Mouse (Mus musculus) E14TG2a.4 (cell line): ENCODE results near the gene Stx18.

ENCODE experiments used
- H3K27me3 ChIP-seq: 2 replicates; pipeline ENCODE4 v1.6.1; 2014; ENCODE audit warnings: low read length, control low read depth; ENCODE audit not compliant: insufficient read depth
- H3K36me3 ChIP-seq: 2 replicates; pipeline ENCODE4 v1.6.1; 2014; ENCODE audit warnings: low read length, control low read depth; ENCODE audit not compliant: insufficient read depth
- H3K4me1 ChIP-seq: replicated peaks from 2 replicates; pipeline ENCODE4 v1.6.1; 2014; ENCODE audit warnings: low read depth, low read length, control low read depth
- H3K4me3 ChIP-seq: replicated peaks from 2 replicates; pipeline ENCODE4 v1.5.1; 2014; ENCODE audit warnings: mild to moderate bottlenecking, low read length
- H3K9me3 ChIP-seq: 2 replicates; pipeline ENCODE4 v1.6.1; 2014; ENCODE audit warnings: low read length, control low read depth
- CTCF ChIP-seq: conservative IDR thresholded peaks from 2 replicates; pipeline ENCODE4 v1.5.1; 2014; ENCODE audit warnings: low read length
- NANOG ChIP-seq: IDR thresholded peaks from 2 replicates; pipeline ENCODE4 v1.6.1; 2014; ENCODE audit warnings: borderline replicate concordance, low read length, mixed read lengths
- POU5F1 ChIP-seq: IDR thresholded peaks from 2 replicates; pipeline ENCODE4 v1.6.1; 2014; ENCODE audit warnings: low read length, borderline replicate concordance

Stx18 gene

GRCm38 (mm10) chr5:38027656-38028055 is 10.9 kb upstream of the Stx18 start:
- H3K9me3 ChIP-seq, result peaks cover 7% of the 10 kb centered on the region; the same call in 1 of the 2 replicates
- H3K36me3 ChIP-seq, result no peaks in the 10 kb centered on the region
- H3K4me3 ChIP-seq, result no peak overlapping the region
- no peaks in the 10 kb centered on the region for H3K4me1 ChIP-seq
- no peak for TF ChIP-seq POU5F1
- TF ChIP-seq CTCF, result no peak
- TF ChIP-seq NANOG, result no peak
- H3K27me3 ChIP-seq, result peaks cover 36% of the 10 kb centered on the region

GRCm38 (mm10) chr5:38038274-38038673 is 268 bp upstream of the Stx18 start:
- no peaks in the 10 kb centered on the region for H3K36me3 ChIP-seq
- peaks cover 18% of the 10 kb centered on the region for H3K27me3 ChIP-seq
- H3K4me1 ChIP-seq, result peaks cover 11% of the 10 kb centered on the region
- peak overlapping the region; percentile 94 for H3K4me3 ChIP-seq
- no peaks in the 10 kb centered on the region for H3K9me3 ChIP-seq
- TF ChIP-seq CTCF (no peak), NANOG (no peak), POU5F1 (no peak)

- H3K4me1 ChIP-seq, result peaks cover 11% of the 10 kb centered on the region
- peak overlapping the region; percentile 94 for H3K4me3 ChIP-seq
- no peaks in the 10 kb centered on the region for H3K36me3 ChIP-seq
- peaks cover 12% of the 10 kb centered on the region for H3K27me3 ChIP-seq
- TF ChIP-seq NANOG, result no peak
- TF ChIP-seq POU5F1, result no peak
- TF ChIP-seq CTCF, result no peak
- no peaks in the 10 kb centered on the region for H3K9me3 ChIP-seq
These were observed 1.3 kb downstream of the Stx18 start for GRCm38 (mm10) chr5:38039796-38040195.

GRCm38 (mm10) chr5:38044923-38045322 is 6.4 kb downstream of the Stx18 start:
- no peak overlapping the region for H3K4me3 ChIP-seq
- TF ChIP-seq POU5F1 (no peak), CTCF (no peak), NANOG (no peak)
- no peaks in the 10 kb centered on the region for H3K27me3 ChIP-seq
- peaks cover under 1% of the 10 kb centered on the region; the same call in 1 of the 2 replicates for H3K4me1 ChIP-seq
- H3K9me3 ChIP-seq, result no peaks in the 10 kb centered on the region
- H3K36me3 ChIP-seq, result no peaks in the 10 kb centered on the region

- Histone ChIP-seq H3K36me3 (no peaks in the 10 kb centered on the region), H3K27me3 (no peaks in the 10 kb centered on the region), H3K9me3 (no peaks in the 10 kb centered on the region), H3K4me3 (no peak overlapping the region), H3K4me1 (no peaks in the 10 kb centered on the region)
- no peak for TF ChIP-seq NANOG
- TF ChIP-seq POU5F1, result no peak
- TF ChIP-seq CTCF, result no peak
These were observed 9.6 kb downstream of the Stx18 start for GRCm38 (mm10) chr5:38048177-38048576.

- Histone ChIP-seq H3K4me3 (no peak overlapping the region), H3K4me1 (no peaks in the 10 kb centered on the region), H3K9me3 (peaks cover 13% of the 10 kb centered on the region; the same call in 1 of the 2 replicates), H3K36me3 (no peaks in the 10 kb centered on the region), H3K27me3 (no peaks in the 10 kb centered on the region)
- TF ChIP-seq CTCF (no peak), NANOG (no peak), POU5F1 (no peak)
These were observed 22.5 kb downstream of the Stx18 start for GRCm38 (mm10) chr5:38061051-38061450.

- no peak overlapping the region for H3K4me3 ChIP-seq
- H3K4me1 ChIP-seq, result no peaks in the 10 kb centered on the region
- H3K9me3 ChIP-seq, result peaks cover 13% of the 10 kb centered on the region; the same call in 1 of the 2 replicates
- no peaks in the 10 kb centered on the region for H3K27me3 ChIP-seq
- no peaks in the 10 kb centered on the region for H3K36me3 ChIP-seq
- TF ChIP-seq CTCF (peak; percentile 60), POU5F1 (no peak)
These were observed 24.2 kb downstream of the Stx18 start for GRCm38 (mm10) chr5:38062709-38063108.

- Histone ChIP-seq H3K4me3 (no peak overlapping the region), H3K4me1 (no peaks in the 10 kb centered on the region), H3K36me3 (no peaks in the 10 kb centered on the region), H3K27me3 (no peaks in the 10 kb centered on the region), H3K9me3 (peaks cover 11% of the 10 kb centered on the region; the same call in 1 of the 2 replicates)
- TF ChIP-seq CTCF (no peak), POU5F1 (no peak), NANOG (no peak)
These were observed 24.8 kb downstream of the Stx18 start for GRCm38 (mm10) chr5:38063339-38063738.

- Histone ChIP-seq H3K4me3 (no peak overlapping the region), H3K36me3 (no peaks in the 10 kb centered on the region), H3K9me3 (peaks cover 3% of the 10 kb centered on the region; the same call in 1 of the 2 replicates), H3K4me1 (no peaks in the 10 kb centered on the region), H3K27me3 (no peaks in the 10 kb centered on the region)
- TF ChIP-seq POU5F1 (no peak), NANOG (no peak)
These were observed 25.6 kb downstream of the Stx18 start for GRCm38 (mm10) chr5:38064043-38064575.
